Mouse (Mus musculus) forebrain, embryonic 14.5 days (tissue): ENCODE measurements around the gene Usp46. TPM values are rescaled to one million over a fixed set of nuclear protein-coding genes. Genes with fewer than 3 reads are reported as not detected.

Experiments
- ATAC-seq: fragments of 200-750 bp; cut with Nextera tagmentation; 2 replicates; pipeline ENCODE4 v1.8.0; 2017; ENCODE audit warnings: mild to moderate bottlenecking, moderate library complexity
- DNase-seq: peaks from one replicate; pipeline ENCODE4 v3.0.0-alpha.2; 2015; ENCODE audit warnings: low spot score
- H3K27ac ChIP-seq: fragments of 300-500 bp; sonication (generic); 2 replicates; pipeline ENCODE4 v1.5.1; 2014; ENCODE audit warnings: low read depth, mild to moderate bottlenecking, control low read depth, low read length, moderate library complexity
- H3K27me3 ChIP-seq: fragments of 300-500 bp; sonication (generic); replicated peaks from 2 replicates; pipeline ENCODE4 v1.6.1; 2014; ENCODE audit warnings: low read length, control low read depth, mixed read lengths; ENCODE audit not compliant: control insufficient read depth, insufficient read depth
- H3K36me3 ChIP-seq: fragments of 300-500 bp; sonication (generic); 2 replicates; pipeline ENCODE4 v1.6.1; 2014; ENCODE audit warnings: low read length, control low read depth; ENCODE audit not compliant: control insufficient read depth, insufficient read depth
- H3K4me1 ChIP-seq: fragments of 300-500 bp; sonication (generic); 2 replicates; pipeline ENCODE4 v1.6.1; 2014; ENCODE audit warnings: antibody characterized with exemption, low read length, control low read depth; ENCODE audit not compliant: control insufficient read depth, insufficient read depth
- H3K4me2 ChIP-seq: fragments of 300-500 bp; sonication (generic); 2 replicates; pipeline ENCODE4 v1.6.1; 2014; ENCODE audit warnings: mild to moderate bottlenecking, control low read depth, low read length
- H3K4me3 ChIP-seq: fragments of 300-500 bp; sonication (generic); 2 replicates; pipeline ENCODE4 v1.5.1; 2014; ENCODE audit warnings: low read depth, low read length, control low read depth
- H3K9ac ChIP-seq: fragments of 300-500 bp; sonication (generic); 2 replicates; pipeline ENCODE4 v1.6.1; 2014; ENCODE audit warnings: mild to moderate bottlenecking, low read length, control low read depth, moderate library complexity
- H3K9me3 ChIP-seq: fragments of 300-500 bp; sonication (generic); replicated peaks from 2 replicates; pipeline ENCODE4 v1.6.1; 2016; ENCODE audit warnings: low read length, control low read depth, mixed read lengths; ENCODE audit not compliant: control insufficient read depth
- WGBS: fragments of 180-500 bp; shearing (Covaris S2); extraction: QIAGEN DNeasy Blood & Tissue Kit; methylation state at CpG from one replicate; pipeline ENCODE4 v1.1.7; 2014; 5-methylcytosine and 5-hydroxymethylcytosine counted together
- polyA plus RNA-seq: library from polyadenylated mRNA; unstranded; fragments of >200 nt; fragmentation: Nextera tagmentation; extraction: Ambion mirVana; gene quantifications from 2 replicates; pipeline ENCODE4 v1.2.1, GENCODE M21; 2014

Usp46 gene
- polyA plus RNA-seq: 31.8 and 41.6 TPM in 2 replicates

DNA sequence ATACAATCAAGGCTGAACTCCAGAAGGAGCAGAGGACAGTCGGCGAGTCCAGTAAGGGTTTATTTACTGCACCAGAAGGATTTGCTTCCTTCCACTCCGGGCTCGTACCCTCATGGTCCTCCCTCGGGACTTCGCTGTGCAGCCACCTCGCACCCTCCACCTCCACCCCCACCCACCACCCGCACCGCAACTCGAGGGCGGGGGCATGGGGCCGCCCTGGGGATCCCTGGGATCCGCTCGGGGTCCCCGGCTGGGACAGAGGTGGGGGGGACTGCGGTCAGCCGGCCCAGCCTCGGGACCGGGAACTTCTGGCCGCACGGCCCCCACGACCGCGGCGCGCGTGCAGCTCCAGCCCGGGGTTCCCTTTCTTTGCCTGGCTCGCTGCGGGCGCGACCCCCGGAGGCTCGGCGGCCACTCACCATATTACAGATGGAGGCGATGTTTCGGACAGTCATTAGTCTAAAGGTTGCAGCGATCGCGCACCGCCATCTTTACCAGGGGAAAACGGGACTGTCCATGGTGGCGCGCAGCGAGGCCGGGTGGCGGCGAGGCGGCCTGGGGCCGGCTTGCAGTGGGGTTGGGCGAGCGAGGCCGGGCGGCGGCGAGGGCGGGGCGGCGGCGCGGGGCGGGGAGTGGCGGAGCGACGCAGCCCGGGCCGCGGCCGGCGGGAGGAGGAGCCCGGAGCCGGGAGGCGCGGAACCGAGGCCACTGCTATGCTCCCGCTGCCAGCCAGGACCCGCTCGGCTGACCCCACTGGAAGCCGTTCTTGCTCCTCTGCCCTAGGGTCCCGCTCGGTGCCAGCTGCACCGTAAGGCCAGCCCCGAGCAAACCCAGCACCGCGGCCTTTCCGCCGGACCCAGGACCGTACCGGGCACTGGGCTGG lies at the start of gene Usp46:
TSS of gene Usp46 (minus strand) at position 601 of the 883 bp plus-strand sequence.
- H3K4me2 ChIP-seq: peak within 1 kb of the TSS; percentile 85
- H3K9ac ChIP-seq: peak within 1 kb of the TSS; percentile 93
- peak within 1 kb of the TSS; percentile 76 for H3K4me3 ChIP-seq
- no peaks in the 10 kb centered on the region for H3K9me3 ChIP-seq
- ATAC-seq (peak; percentile 96), DNase-seq (peak; percentile 70)
- peaks cover 20% of the 10 kb centered on the region for H3K4me1 ChIP-seq
- H3K27me3 ChIP-seq: no peaks in the 10 kb centered on the region
- peak within 1 kb of the TSS; percentile 80 for H3K27ac ChIP-seq
- H3K36me3 ChIP-seq: no peaks in the 10 kb centered on the region
- WGBS: under 1% methylated on average over 69 of the region's 89 CpGs

DNA sequence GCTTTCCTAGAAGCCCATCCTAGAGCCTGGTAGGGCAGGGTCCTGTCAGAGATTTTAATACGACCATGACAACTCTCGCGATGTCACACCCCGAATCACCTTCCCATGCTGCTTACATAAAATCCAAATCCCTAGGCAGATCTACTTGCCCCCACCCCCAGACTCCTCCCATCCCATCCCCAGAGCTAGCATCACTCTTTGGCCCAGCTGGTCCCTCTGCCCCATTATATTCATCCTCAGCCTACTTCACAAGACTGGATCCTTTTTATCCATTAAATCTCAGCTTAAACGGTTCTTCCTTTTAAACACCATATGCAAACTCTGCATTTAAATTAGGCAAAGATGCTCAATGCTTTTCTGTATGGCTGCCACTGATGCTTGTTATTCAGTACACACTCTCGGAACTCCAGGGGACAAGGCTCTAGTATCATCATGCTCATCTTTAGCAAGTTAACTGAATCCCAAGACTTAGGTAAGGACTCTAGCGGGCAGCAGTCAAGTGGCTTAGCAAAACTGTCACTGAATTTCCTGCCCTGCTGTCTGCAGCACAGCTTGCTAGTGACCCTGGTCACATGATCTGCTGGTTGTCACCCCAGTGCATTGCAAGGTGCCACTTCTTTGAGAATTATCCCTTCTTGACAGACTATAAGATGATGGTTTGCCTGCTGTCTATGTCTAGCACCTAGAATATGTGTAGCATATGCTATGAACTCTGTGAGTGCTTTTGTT lies 45.9 kb upstream of the Usp46 start:
- 0 out of 2 replicates have a peak overlapping the region, but pooled peaks have one; percentile 27 for H3K27ac ChIP-seq
- no peak overlapping the region for H3K4me3 ChIP-seq
- no peaks in the 10 kb centered on the region for H3K4me1 ChIP-seq
- no peak overlapping the region for H3K9ac ChIP-seq
- ATAC-seq (peak; percentile 78), DNase-seq (peak; percentile 42)
- no peaks in the 10 kb centered on the region for H3K27me3 ChIP-seq
- H3K9me3 ChIP-seq: no peaks in the 10 kb centered on the region
- H3K4me2 ChIP-seq: no peak overlapping the region
- no peaks in the 10 kb centered on the region for H3K36me3 ChIP-seq
- WGBS: 69% methylated on average over 7 of the region's 7 CpGs

DNA sequence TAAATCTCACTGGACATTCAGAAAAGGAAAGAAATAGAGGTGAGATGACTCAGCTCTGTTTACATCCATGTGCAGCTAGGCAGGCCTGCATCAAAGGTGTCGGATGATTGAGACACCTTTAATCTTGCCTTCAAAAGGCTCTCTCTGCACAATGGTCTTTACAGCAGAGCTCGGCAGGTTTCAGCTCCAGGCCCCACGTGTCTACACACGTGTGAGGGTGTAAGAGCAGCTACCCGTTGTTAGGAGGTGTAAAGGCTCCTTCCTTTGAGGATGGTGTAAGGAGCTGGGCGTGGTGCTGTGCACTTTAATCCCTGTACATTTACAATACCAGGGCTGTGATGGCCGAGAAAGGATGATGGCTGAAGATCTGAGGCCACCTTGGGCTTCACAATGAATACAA lies 37.2 kb upstream of the Usp46 start:
- DNase-seq (no peak), ATAC-seq (0 out of 2 replicates have a peak, but pooled peaks have one; percentile 42)
- Histone ChIP-seq H3K36me3 (no peaks in the 10 kb centered on the region), H3K27ac (no peak overlapping the region), H3K9ac (no peak overlapping the region), H3K9me3 (no peaks in the 10 kb centered on the region), H3K4me1 (no peaks in the 10 kb centered on the region), H3K27me3 (no peaks in the 10 kb centered on the region), H3K4me3 (no peak overlapping the region), H3K4me2 (no peak overlapping the region)
- WGBS: 31% methylated on average over 7 of the region's 7 CpGs

DNA sequence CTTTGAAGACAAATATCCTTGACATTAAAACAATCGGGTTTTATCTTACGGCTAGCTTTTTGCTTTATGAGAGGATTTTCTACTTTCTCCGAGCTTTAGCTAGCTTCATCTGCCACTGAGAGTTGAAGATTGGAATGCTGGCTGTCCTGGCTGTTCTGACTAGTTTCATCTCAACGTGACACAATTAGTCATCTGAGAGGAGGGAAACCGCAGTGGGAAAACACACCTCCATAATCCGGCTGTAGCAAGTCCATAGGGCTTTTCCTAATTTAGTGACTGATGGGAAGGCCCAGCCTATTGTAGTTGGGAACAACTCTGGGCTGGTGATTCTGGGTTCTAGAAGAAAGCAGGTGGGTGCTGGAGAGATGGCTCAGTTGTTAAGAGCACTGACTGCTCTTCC lies 33.5 kb upstream of the Usp46 start:
- H3K4me3 ChIP-seq: no peak overlapping the region
- no peaks in the 10 kb centered on the region for H3K4me1 ChIP-seq
- ATAC-seq (no peak), DNase-seq (no peak)
- 0 out of 2 replicates have a peak, but pooled peaks cover 13% of the 10 kb centered on the region for H3K36me3 ChIP-seq
- H3K27me3 ChIP-seq: no peaks in the 10 kb centered on the region
- no peak overlapping the region for H3K9ac ChIP-seq
- WGBS: 86% methylated on average over 6 of the region's 6 CpGs
- H3K4me2 ChIP-seq: no peak overlapping the region
- no peaks in the 10 kb centered on the region for H3K9me3 ChIP-seq
- H3K27ac ChIP-seq: no peak overlapping the region

DNA sequence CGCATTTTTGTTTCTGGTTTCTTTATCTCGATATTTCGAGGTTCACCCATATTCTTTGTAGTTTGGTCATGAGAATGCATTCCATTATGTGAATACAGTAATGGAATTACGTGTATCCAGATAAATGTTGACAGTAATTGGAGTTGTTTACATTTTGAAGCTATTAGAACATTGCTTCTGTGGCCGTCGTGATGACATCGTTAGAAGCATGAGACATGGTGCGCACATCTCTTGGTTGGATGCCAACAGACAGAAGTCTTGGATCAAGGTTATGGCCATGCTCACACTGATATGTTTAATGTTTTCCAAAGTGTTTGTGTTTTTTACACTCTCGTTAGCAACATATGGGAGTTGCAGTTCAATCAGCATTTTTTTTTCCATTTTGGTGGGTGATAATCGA lies 30.8 kb upstream of the Usp46 start:
- Histone ChIP-seq H3K4me3 (no peak overlapping the region), H3K9ac (no peak overlapping the region), H3K27ac (no peak overlapping the region), H3K4me2 (no peak overlapping the region), H3K36me3 (peaks cover 30% of the 10 kb centered on the region), H3K4me1 (peaks cover 8% of the 10 kb centered on the region), H3K9me3 (no peaks in the 10 kb centered on the region), H3K27me3 (no peaks in the 10 kb centered on the region)
- DNase-seq: peak; percentile 42
- 63% methylated on average over 10 of the region's 10 CpGs for WGBS
- no peak; the same call in 1 of the 2 replicates for ATAC-seq

DNA sequence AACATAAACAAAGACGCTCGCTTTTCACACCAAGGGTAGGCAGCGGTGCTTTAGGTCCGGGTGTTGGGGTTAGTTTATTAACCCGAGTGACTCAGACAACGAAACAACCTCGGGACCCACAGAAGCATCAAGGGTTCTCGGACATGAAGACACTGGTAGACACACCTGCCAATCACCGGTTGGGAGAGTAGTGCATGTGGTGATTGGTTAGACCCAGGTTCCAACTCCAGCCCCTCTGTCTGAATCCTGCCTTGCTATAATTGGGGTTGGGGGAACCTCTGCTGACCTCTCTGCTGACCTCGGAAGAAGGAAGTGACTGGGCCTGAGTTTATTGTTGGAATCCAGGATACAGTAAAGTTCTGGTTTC lies 29.6 kb upstream of the Usp46 start:
- Histone ChIP-seq H3K27ac (no peak overlapping the region), H3K9ac (no peak overlapping the region), H3K27me3 (no peaks in the 10 kb centered on the region), H3K9me3 (no peaks in the 10 kb centered on the region), H3K4me1 (peaks cover 9% of the 10 kb centered on the region), H3K4me2 (no peak overlapping the region), H3K4me3 (no peak overlapping the region), H3K36me3 (peaks cover 30% of the 10 kb centered on the region)
- WGBS: 87% methylated on average over 10 of the region's 10 CpGs
- ATAC-seq (no peak), DNase-seq (no peak)

DNA sequence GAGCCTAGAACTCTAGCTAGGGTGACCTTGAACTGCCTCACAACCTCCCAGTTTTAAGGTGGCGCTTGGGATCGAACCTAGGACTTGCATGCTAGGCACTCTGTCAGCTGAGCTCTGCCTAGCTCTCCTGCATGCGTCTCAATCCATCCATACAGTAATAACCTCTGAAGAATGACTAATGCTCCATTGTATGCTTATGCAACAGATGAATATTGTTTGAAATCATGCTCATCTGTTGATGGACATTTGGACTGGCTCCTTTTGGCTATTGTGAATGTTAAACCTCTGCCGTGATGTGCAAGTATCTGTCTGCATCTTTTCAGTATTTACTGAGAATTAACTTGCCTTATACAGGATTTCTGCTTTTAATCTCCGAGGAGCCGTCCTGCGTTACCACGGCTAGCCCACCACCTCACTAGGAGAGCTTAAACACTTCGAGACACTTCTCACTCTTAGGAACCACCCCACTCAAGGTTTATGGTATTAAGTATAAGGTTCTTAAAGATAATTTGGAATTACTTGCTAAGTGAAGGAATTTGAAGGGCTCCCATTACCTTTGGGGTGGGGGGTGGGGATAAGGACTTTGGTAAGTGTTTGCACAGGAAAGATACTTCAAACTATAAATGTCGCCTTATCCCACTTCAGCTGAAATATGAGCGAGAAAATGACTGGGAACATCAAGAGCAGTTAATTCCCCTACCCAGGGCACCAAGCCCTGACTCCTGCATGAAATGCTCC lies 29.1 kb upstream of the Usp46 start:
- Histone ChIP-seq H3K9me3 (no peaks in the 10 kb centered on the region), H3K4me1 (peaks cover 9% of the 10 kb centered on the region), H3K4me3 (no peak overlapping the region), H3K9ac (no peak overlapping the region), H3K27ac (no peak overlapping the region), H3K4me2 (no peak overlapping the region), H3K27me3 (no peaks in the 10 kb centered on the region), H3K36me3 (peaks cover 30% of the 10 kb centered on the region)
- no peak for ATAC-seq
- DNase-seq: no peak
- WGBS: 94% methylated on average over 11 of the region's 11 CpGs

DNA sequence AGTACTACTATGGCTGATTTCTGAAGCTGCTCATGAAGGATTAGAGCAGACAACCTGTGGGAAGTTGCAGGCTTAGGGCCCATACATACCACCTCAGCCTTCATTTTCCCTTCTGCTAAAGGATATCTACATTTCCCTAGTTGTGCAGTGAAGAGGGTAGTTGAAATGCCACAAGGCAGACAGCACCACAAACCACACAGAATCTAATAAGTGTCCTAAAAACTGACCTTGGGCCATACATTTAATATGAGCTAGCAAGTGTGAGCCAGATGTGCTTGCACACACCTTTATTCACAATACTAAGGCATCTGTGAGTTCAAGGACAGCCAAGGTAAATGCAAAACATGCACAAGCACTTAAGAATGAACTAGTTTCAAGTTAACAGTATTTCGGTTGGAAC lies 27.8 kb upstream of the Usp46 start:
- H3K27ac ChIP-seq: no peak overlapping the region
- H3K27me3 ChIP-seq: no peaks in the 10 kb centered on the region
- peaks cover 9% of the 10 kb centered on the region for H3K4me1 ChIP-seq
- 97% methylated on average over 1 of the region's 1 CpGs for WGBS
- peaks cover 30% of the 10 kb centered on the region for H3K36me3 ChIP-seq
- no peak for DNase-seq
- no peaks in the 10 kb centered on the region for H3K9me3 ChIP-seq
- H3K4me3 ChIP-seq: no peak overlapping the region
- H3K9ac ChIP-seq: no peak overlapping the region
- no peak for ATAC-seq
- H3K4me2 ChIP-seq: no peak overlapping the region
